Mouse (Mus musculus): ENCODE results near the gene D430041D05Rik.
A peak's percentile ranks its signal among the peaks of the same experiment; 100 is the strongest.

Gene D430041D05Rik

DNA sequence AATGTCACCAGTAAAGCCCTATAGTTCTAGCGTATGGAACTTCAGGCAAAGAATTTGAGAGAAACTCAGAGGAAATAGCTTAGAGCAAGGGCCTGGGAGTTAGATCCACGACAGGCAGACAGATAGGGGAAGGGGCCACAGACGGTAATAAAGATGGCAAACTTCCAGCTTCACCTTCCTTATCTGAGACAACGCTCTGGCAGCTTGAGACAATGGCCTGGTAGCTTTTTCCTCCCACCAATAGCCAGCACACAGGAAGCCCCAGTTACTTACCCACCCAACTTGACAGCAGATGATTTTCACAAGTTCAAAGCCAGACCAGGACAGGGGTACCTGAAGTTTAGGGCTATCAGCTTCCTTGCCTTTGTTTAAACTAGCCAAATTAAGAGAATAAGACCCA lies 226.5 kb downstream of the D430041D05Rik start:
- DNase-seq, result no peak

- DNase-seq, result no peak
Measured at GRCm38 (mm10) chr2:104183246-104183845, 227.5 kb downstream of the D430041D05Rik start.

- no peak for DNase-seq
Measured at GRCm38 (mm10) chr2:104179636-104180035, 231.2 kb downstream of the D430041D05Rik start.

- DNase-seq, result no peak
Measured at GRCm38 (mm10) chr2:104178251-104178650, 232.6 kb downstream of the D430041D05Rik start.

DNA sequence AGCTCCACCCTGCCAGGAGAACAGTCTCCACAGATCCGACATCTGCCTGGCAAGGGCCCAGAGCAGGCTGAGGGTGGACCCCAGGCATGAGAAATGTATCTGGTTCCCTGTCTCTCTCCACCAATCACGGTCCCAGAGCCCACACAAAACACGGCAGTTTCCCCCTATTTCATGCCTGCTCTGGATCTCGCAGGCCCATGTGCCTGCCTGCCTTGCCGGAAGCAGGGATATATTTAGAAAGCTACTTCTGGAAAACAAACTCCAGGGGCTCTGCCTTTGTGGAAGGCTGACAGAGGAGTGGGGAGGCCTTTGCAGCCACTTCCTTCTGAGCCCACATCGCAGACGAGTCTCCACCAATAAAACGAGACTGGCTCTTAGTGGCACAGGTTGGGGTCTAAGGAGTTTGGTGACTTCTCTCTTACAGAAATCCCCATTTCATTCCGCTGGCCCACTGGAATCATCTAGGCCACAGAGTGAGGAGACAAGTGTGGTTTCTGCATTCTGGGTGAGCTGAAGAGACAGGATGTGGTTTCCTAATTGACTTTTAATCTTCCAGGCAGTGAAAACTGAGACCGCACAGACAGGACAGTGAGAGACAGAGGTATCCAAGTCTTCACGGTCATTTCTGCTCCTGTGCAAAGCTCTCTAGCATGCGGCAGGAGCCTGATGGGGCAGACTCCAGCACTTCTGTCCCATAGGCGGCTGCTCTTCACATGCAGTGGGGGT lies 233.7 kb downstream of the D430041D05Rik start:
- no peak for DNase-seq

DNA sequence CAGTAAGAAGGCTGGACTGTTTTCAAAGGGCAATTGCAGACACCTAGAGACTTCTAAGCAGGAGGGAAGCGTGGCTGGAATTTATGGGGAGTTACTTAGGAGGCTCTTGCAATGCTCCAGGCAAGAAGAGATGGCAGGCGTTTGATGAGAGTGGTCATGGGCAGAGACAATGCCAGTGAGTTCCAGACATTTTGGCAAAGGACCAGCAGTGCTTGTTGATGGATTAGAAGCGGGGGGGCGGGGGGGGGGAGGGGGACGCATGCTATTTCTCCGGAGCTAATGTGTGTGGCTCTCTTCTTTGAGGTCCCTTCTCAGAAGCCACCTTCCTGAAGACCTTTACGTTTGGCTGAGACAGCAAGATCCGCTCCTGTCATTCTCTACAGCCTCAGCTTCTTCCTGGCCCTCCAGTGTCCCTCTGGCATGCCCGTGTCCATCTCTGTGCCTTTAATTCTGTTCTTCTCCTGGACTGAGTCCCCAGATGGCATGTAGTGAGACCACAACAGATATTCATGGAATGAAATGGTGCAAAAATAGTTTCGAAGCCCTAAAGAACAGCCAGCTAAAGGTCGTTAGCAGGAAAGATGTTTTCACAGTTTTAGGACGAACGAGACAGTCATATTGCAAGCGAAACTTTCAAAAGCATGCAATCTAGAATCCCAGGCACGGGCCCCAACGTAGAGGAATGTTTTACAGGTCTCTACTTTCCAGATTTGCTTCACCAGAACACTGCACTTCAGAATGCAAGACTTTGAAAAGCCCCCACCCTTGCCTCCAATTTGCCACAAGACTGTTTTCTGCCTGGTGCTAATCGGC lies 234.4 kb downstream of the D430041D05Rik start:
- no peak for DNase-seq

DNA sequence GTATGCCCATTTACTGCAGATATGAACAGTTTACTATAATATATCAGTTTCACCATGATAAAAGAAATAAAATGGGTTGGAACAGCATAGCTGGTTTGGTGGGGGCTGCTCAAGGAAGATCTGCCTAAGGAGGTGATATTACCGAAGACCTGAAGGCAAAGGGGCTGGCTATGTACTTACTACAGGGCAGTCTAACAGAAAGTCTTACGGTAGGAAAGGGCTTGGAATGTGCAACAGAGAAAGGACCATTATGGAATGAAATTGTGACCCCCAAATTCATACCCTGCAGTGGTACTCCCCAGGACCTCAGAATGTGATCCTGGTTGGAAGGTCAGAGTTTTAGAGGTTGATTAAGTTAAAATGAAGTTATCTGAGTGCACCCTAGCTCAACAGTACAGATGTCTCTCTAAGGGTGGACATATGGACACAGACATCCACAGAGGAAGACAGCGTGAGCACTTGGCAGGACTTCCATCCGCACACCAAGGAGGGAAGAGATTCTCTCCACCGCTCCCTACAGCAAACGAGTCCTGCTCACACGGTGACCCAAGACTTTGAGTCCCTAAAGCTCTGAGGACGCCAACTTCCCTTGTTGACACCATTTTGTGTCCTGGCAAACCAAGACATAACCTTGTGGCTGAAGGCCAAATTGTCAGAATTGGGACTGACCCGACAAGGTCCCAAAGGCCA lies 235.2 kb downstream of the D430041D05Rik start:
- no peak for DNase-seq

DNA sequence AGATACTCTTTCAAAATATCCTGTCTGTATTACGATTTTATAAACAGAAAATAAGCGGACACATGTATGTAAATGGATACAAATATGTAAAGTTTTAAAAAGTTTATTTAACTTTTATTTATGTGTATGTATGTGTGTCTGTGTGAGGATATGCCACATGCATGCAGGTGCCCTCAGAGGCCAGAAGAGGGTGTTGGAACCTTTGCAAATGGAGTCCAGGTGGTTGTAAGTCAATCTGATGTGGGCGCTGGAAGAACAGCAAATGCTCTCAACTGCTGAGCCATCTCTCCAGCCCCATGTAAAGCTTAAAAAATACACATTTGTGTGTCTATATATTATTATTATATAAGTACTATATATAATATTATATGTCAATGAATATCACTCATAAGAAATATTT lies 237.4 kb downstream of the D430041D05Rik start:
- no peak for DNase-seq

GRCm38 (mm10) chr2:104172695-104173348 lies 238.0 kb downstream of the D430041D05Rik start:
- peak in 1 of 2 experiments; percentile 11 for DNase-seq

DNA sequence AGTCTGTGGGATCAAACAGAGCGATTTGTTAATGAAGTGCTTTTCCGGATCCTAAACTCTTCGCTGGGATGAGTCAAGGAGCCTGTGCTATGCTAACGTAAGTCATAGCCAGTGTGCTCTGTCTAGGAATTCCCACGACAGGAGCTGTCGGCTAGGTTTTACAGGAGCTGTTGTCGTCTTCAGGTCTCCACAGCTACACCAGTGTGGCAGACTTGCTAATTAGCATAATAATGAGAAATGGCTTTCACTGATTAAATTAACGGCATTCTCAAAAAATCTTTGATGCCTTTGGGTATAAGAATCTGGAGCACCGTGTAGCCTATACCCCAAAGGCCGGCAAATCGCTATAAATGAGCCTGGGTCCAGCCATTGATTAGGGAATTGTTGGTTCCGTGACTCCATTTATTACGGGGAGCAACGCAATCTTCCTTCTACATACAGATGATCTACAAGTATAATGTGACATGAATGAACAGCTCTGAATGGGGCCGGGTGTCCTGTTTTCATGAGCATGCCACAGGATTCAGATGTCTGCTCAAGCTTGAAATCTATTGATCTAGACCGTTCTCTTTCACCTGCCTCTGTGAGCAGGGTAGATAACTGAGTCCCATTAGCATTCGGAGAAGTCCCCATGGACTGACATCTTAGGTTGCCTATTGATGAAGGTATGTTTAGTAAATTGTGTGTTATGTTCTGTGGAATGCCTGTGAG lies 242.5 kb downstream of the D430041D05Rik start:
- DNase-seq, result no peak

DNA sequence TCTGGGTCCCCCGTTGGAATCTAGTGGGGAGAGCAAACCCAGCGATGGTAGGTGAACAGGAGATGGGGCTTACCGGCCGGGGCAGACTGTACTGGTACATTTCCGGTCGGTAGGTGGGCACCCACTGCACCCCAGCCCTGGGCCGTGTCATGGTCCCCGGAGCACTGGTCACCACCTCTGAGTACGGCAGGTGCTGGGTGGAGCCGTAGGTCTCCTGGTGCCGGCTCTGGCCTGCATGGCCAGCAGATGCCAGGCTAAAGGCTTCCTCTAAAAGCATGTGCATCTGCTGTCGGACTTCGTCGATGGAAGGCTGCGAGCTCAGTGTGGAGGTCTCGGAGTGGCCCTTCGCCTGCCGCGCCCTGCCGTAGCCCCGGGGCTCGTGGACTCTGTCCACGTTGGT lies 243.0 kb downstream of the D430041D05Rik start:
- DNase-seq, result no peak

GRCm38 (mm10) chr2:104165631-104166030 lies 245.2 kb downstream of the D430041D05Rik start:
- DNase-seq, result no peak

DNA sequence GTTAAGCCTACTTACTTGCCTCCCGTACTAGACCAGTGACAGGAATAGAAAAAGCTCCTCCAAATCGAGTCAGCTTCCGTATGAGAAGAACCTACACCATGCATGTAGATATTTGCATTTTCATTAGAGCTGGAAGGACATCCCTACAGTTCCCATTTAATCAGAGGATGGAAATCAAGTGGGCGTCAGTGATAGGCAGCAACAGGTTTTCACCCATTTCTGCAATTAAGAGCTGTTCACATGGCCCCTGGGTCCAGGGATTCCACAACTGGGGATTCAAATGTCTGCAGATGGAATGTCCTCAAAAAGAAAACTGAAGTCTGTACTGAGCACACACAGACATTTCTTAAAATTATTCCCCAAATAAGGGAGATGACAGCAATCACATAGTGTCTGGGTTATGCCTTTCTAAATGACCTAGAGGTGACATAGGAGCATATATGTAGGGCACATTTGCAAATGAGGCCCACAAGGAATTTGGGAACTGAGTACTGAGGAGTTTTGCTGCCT lies 246.8 kb downstream of the D430041D05Rik start:
- DNase-seq, result no peak

- no peak for DNase-seq
Measured at GRCm38 (mm10) chr2:104163418-104163817, 247.4 kb downstream of the D430041D05Rik start.

DNA sequence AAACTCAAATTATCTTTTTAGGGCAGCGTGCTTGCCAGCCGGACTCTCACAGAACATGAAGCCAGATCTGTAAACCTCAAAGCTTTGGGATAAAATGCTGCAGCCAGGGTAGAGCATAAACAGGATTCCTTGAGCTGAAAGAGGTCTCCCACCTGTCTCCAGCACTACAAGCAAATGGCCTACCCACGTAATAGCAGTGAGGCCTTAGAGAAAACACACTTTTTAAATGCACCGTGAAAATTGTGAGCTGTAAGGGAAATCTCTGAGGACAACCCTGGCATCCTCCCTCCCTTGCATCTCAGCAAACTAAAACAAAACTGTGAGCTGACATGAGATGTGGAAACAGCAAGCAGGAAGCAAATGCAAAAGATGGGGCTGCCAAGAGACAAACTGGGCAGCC lies 253.0 kb downstream of the D430041D05Rik start:
- DNase-seq, result no peak

GRCm38 (mm10) chr2:104153876-104154275 lies 256.9 kb downstream of the D430041D05Rik start:
- no peak for DNase-seq

GRCm38 (mm10) chr2:104153345-104153744 lies 257.5 kb downstream of the D430041D05Rik start:
- no peak for DNase-seq

DNA sequence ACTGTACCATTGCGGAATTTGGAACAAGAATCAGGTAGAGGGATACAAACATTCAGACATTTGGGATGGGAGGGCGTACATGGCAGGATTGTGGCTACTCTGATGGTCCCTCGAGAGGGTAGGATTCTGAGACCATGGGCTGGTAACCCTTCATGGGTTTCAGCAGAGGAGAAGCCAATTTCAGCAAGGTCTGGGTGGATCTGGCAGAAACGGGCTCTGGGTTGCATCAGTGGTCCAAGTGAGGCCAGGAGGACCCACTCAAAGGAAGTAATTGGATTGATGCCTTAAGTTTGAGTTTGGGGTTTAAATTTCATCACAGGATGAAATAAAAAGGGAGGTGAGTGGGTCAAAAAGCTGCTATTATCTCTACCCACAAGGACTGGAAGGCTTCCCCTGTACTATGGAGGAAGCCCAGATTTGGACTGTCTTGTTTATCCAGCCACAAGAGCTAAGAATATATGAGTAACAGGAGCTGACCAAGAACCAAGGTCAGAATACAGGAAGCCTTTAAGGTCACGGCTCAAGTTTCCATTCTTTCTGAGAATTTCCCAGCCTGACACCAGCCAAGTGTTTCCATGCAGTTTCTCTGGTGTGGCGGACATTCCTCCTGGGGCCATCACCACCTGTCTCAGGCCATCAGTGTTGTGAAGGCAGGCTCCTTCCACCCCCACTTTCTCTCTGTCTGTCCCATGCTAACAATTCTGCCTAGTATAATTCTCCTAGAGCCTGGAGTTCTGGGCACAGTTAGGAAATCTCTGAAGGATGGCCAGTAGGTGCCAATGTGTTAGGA lies 260.0 kb downstream of the D430041D05Rik start:
- DNase-seq, result no peak

GRCm38 (mm10) chr2:104147910-104148561 lies 262.8 kb downstream of the D430041D05Rik start:
- DNase-seq, result no peak

- no peak for DNase-seq
Measured at GRCm38 (mm10) chr2:104145983-104146382, 264.8 kb downstream of the D430041D05Rik start.
